Mouse (Mus musculus) MEL (cell line): ENCODE measurements at regions not wholly inside any gene's neighbourhood (a gene's known extent, or its start where the extent isn't known, plus 50 kb on each side); places are given as distances from the start of the nearest gene placed in this dataset.

Experiments
- DNase-seq: peaks from one replicate; pipeline ENCODE4 v3.0.0; 2011; ENCODE audit warnings: low read depth, low spot score
- H3K27ac ChIP-seq: 2 replicates; pipeline ENCODE4 v1.5.1; 2012; ENCODE audit warnings: low read depth, mild to moderate bottlenecking, control low read depth, low read length, moderate library complexity; ENCODE audit not compliant: control insufficient read depth
- H3K27me3 ChIP-seq, 2 experiments: fragments of 150-350 bp in 1 of 2; sonication (generic) in 1 of 2; 2 replicates each; pipeline ENCODE4 v1.6.1; 2012; ENCODE audit warnings: low read length in 2 of 2, mild to moderate bottlenecking in 2 of 2, improper control_type of control experiment in 1 of 2, moderate library complexity in 1 of 2; ENCODE audit not compliant: insufficient read depth in 2 of 2, control insufficient read depth in 1 of 2
- H3K36me3 ChIP-seq, 2 experiments: 2 replicates each; pipeline ENCODE4 v1.6.1; 2012 to 2014; ENCODE audit warnings: low read length in 2 of 2, improper control_type of control experiment in 1 of 2, inconsistent platforms in 1 of 2, mild to moderate bottlenecking in 1 of 2; ENCODE audit not compliant: insufficient read depth in 2 of 2, control insufficient read depth in 1 of 2
- H3K4me1 ChIP-seq, 2 experiments: fragments of 150-350 bp in 1 of 2; sonication (generic) in 1 of 2; 2 replicates each; pipeline ENCODE4 v1.6.1; 2012; ENCODE audit warnings: low read length in 2 of 2, improper control_type of control experiment in 1 of 2, mild to moderate bottlenecking in 1 of 2; ENCODE audit not compliant: insufficient read depth in 2 of 2, control insufficient read depth in 1 of 2
- H3K4me3 ChIP-seq, 2 experiments: fragments of 150-350 bp in 1 of 2; sonication (generic) in 1 of 2; 2 replicates each; pipeline ENCODE4 v1.5.1; 2012; ENCODE audit warnings: low read depth in 2 of 2, low read length in 2 of 2, mild to moderate bottlenecking in 2 of 2, moderate library complexity in 2 of 2, control low read depth in 1 of 2, improper control_type of control experiment in 1 of 2; ENCODE audit not compliant: control insufficient read depth in 1 of 2, insufficient read depth in 1 of 2
- H3K79me2 ChIP-seq: 2 replicates; pipeline ENCODE4 v1.6.1; 2012; ENCODE audit warnings: mild to moderate bottlenecking, low read length, moderate library complexity; ENCODE audit not compliant: control insufficient read depth, poor library complexity, insufficient read depth
- H3K9ac ChIP-seq: 2 replicates; pipeline ENCODE4 v1.6.1; 2012; ENCODE audit warnings: low read depth, mild to moderate bottlenecking, control low read depth, low read length, moderate library complexity; ENCODE audit not compliant: control insufficient read depth, poor library complexity, severe bottlenecking
- H3K9me3 ChIP-seq: fragments of 150-350 bp; sonication (generic); replicated peaks from 2 replicates; pipeline ENCODE4 v1.6.1; 2012; ENCODE audit warnings: mild to moderate bottlenecking, low read length, improper control_type of control experiment, moderate library complexity; ENCODE audit not compliant: insufficient read depth
- BHLHE40 ChIP-seq: IDR thresholded peaks from 2 replicates; pipeline ENCODE4 v1.6.1; 2012; ENCODE audit warnings: low read depth, mild to moderate bottlenecking, inconsistent platforms, low read length, improper control_type of control experiment, borderline replicate concordance
- CTCF ChIP-seq, 3 experiments: IDR thresholded peaks in 2 of 3; conservative IDR thresholded peaks in 1 of 3; 2 replicates each; pipeline ENCODE4 v1.5.1; 2011 to 2012; ENCODE audit warnings: low read length in 3 of 3, low read depth in 2 of 3, mild to moderate bottlenecking in 2 of 3, improper control_type of control experiment in 1 of 3, inconsistent platforms in 1 of 3, mixed read lengths in 1 of 3, moderate library complexity in 1 of 3; ENCODE audit not compliant: control insufficient read depth in 1 of 3, insufficient read depth in 1 of 3, poor library complexity in 1 of 3, severe bottlenecking in 1 of 3
- MAX ChIP-seq: IDR thresholded peaks from 2 replicates; pipeline ENCODE4 v1.6.1; 2011; ENCODE audit warnings: low read length, improper control_type of control experiment
- MAZ ChIP-seq: IDR thresholded peaks from 2 replicates; pipeline ENCODE4 v1.6.1; 2012; ENCODE audit warnings: low read depth, mild to moderate bottlenecking, inconsistent platforms, low read length, improper control_type of control experiment
- MXI1 ChIP-seq: IDR thresholded peaks from 2 replicates; pipeline ENCODE4 v1.6.1; 2011; ENCODE audit warnings: mild to moderate bottlenecking, low read depth, low read length, improper control_type of control experiment
- NELFE ChIP-seq: IDR thresholded peaks from 2 replicates; pipeline ENCODE4 v1.6.1; 2011; ENCODE audit warnings: low read depth, low read length, improper control_type of control experiment
- NRF1 ChIP-seq: IDR thresholded peaks from 2 replicates; pipeline ENCODE4 v1.6.1; 2014; ENCODE audit warnings: low read depth, mild to moderate bottlenecking, inconsistent platforms, low read length, improper control_type of control experiment, moderate library complexity; ENCODE audit not compliant: poor library complexity, insufficient read depth, severe bottlenecking
- POLR2A ChIP-seq, 2 experiments: IDR thresholded peaks; 2 replicates each; pipeline ENCODE4 v1.6.1; 2011 to 2012; ENCODE audit warnings: low read length in 2 of 2, mild to moderate bottlenecking in 2 of 2, control low read depth in 1 of 2, improper control_type of control experiment in 1 of 2, low read depth in 1 of 2, moderate library complexity in 1 of 2; ENCODE audit not compliant: control insufficient read depth in 1 of 2, insufficient read depth in 1 of 2, poor library complexity in 1 of 2
- RCOR1 ChIP-seq: IDR thresholded peaks from 2 replicates; pipeline ENCODE4 v1.6.1; 2012; ENCODE audit warnings: low read depth, mild to moderate bottlenecking, inconsistent platforms, low read length, improper control_type of control experiment
- TBP ChIP-seq: IDR thresholded peaks from 2 replicates; pipeline ENCODE4 v1.8.0; 2011; ENCODE audit warnings: low read depth, low read length, improper control_type of control experiment
- UBTF ChIP-seq: IDR thresholded peaks from 2 replicates; pipeline ENCODE4 v1.6.1; 2012; ENCODE audit warnings: low read depth, mild to moderate bottlenecking, inconsistent platforms, low read length, improper control_type of control experiment, moderate library complexity, borderline replicate concordance; ENCODE audit not compliant: insufficient read depth
- ZNF384 ChIP-seq: IDR thresholded peaks from 2 replicates; pipeline ENCODE4 v1.6.1; 2012; ENCODE audit warnings: low read depth, mild to moderate bottlenecking, inconsistent platforms, low read length, improper control_type of control experiment

DNA sequence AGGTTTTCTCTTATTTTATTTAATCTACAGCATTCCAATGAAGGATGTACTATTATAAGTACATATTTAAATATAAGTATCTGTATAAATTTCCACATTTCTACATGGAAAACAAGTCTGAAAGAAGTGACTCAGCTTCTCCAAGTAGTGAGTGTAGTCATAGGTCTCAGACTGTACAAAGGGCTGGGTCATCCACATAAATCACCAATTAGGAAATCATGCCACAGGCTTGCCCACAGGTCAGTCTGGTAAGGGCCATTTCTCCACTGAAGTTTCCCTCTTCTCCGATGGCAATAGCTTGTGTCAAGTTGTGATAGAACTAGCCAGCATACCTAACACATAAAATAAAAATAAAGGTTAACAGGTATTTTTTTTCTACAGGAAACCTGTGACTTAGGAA is 56.3 kb upstream of the Nmu start:
- H3K4me1 ChIP-seq: no peaks in the 10 kb centered on the region
- H3K9me3 ChIP-seq: no peaks in the 10 kb centered on the region
- peaks cover 5 to 12% of the 10 kb centered on the region in 2 experiments; a peak in 2 of 4 replicates for H3K27me3 ChIP-seq
- H3K36me3 ChIP-seq: no peaks in the 10 kb centered on the region
- H3K4me3 ChIP-seq: no peak overlapping the region
- no peak overlapping the region for H3K9ac ChIP-seq
- no peak for DNase-seq
- no peaks in the 10 kb centered on the region for H3K79me2 ChIP-seq
- TF ChIP-seq MAZ: no peak
- TF ChIP-seq ZNF384: no peak
- no peak for TF ChIP-seq BHLHE40
- TF ChIP-seq RCOR1: no peak
- no peak overlapping the region for H3K27ac ChIP-seq

DNA sequence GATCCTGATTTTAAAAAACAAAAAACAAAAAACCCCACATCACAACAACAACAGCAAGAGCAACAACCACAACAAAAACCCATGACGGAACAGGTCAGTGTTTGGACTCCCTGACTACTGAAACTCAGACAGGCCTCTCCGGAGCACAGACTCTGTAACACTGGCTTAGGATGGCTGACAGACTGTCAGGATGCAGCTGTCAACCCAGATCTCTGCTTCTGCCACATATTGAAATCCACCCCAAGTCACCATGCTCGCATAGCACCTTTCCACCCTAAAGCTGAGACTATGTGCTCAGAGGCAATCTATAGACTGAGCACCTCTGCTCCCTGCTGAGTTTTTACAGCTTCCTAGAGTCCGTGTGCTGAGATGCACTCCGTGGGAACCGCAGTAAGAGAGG is 57.0 kb upstream of the Nmu start:
- Histone ChIP-seq H3K27me3 (peaks cover 4 to 12% of the 10 kb centered on the region in 2 experiments; a peak in 2 of 4 replicates), H3K4me1 (no peaks in the 10 kb centered on the region), H3K27ac (no peak overlapping the region), H3K79me2 (no peaks in the 10 kb centered on the region), H3K36me3 (no peaks in the 10 kb centered on the region), H3K4me3 (no peak overlapping the region), H3K9ac (no peak overlapping the region), H3K9me3 (no peaks in the 10 kb centered on the region)
- DNase-seq: no peak
- no peak for TF ChIP-seq MAX

DNA sequence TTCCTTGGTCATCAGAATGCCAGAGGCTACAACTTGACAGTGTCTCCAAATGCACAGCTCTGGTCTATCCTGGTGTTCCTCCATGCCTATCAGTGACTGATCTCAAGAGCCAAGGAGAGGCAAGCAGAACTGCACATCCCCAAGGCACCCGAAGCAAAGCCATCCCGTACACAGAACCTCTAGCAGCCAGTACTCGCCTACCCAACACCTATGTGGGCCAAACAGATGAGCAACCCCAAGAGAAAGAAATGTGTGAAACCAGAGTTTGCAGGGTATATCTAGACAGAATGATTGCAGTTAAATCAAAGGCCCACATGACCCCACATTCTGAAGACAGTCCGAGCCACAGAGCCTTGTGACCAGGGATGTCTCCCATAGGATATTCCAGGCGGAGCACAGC is 60.0 kb upstream of the Nmu start:
- H3K9me3 ChIP-seq: no peaks in the 10 kb centered on the region
- TF ChIP-seq UBTF (no peak), POLR2A (IDR thresholded peaks at IDR 0.05; ENCODE audit: control insufficient read depth in 1 of 2, insufficient read depth in 1 of 2, low read depth in 1 of 2, low read length in 2 of 2, poor library complexity in 1 of 2) (no peak), NRF1 (no peak), BHLHE40 (no peak), TBP (no peak), MAX (no peak), CTCF (IDR thresholded peaks at IDR 0.05 in 2 of 3, conservative IDR thresholded peaks at IDR 0.05 in 1 of 3; ENCODE audit: control insufficient read depth in 1 of 3, insufficient read depth in 1 of 3, low read depth in 2 of 3, low read length in 3 of 3, poor library complexity in 1 of 3, severe bottlenecking in 1 of 3) (no peak), MXI1 (no peak), ZNF384 (no peak), NELFE (no peak)
- H3K27ac ChIP-seq: no peak overlapping the region
- no peaks in the 10 kb centered on the region for H3K79me2 ChIP-seq
- no peak overlapping the region for H3K9ac ChIP-seq
- H3K27me3 ChIP-seq: peaks cover 2 to 9% of the 10 kb centered on the region in 2 experiments; a peak in 2 of 4 replicates
- no peak for DNase-seq
- no peak overlapping the region for H3K4me3 ChIP-seq
- H3K36me3 ChIP-seq: no peaks in the 10 kb centered on the region
- no peaks in the 10 kb centered on the region for H3K4me1 ChIP-seq
